ENCODE assay signal across 8 mouse cellular contexts in the genomic region with DNA sequence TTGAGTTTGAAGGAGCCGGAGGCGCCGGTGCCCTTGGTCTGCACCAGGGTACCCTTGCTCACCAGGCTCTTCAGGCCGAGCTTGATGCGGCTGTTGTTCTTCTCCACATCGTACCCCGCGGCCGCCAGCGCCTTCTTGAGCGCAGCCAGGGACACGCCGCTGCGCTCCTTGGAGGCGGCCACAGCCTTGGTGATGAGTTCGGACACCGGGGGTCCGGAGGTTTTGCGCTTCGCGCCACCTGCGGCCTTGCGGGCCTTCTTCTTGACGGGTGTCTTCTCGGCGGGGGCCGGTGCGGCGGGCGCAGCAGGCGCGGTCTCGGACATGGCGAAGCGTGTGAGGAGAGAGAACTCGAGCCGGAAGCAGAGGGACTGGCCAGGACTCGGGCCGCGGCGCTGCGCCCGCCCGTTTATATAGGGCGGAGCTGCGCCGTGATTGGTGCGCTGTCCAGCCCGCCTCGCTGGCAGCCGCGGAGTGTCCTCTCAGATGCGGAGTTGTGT. TPM values are rescaled to one million over a fixed set of nuclear protein-coding genes. Genes with fewer than 3 reads are reported as not detected.
A peak's percentile ranks its signal among the peaks of the same experiment; 100 is the strongest.
DNase-seq lines count a peak whose midpoint lies in the region; ATAC-seq and TF ChIP-seq lines count a peak whose summit lies in the region.
"Not testable (repeated sequence)": the region's sequence is repeated elsewhere in the genome, so short reads cannot be mapped to it uniquely, and the experiment has no call there.

A gene (minus strand): TSS at position 384 of the 497 bp plus-strand sequence.

- peak within 1 kb of the TSS; percentile 94 for H3K9ac ChIP-seq in kidney, embryonic 15.5 days

- DNase-seq in 416B (ENCODE audit: low read depth) = peak; percentile 94
- DNase-seq in heart, embryonic 10.5 days (ENCODE audit: low spot score) = peak; percentile 96
- peak; percentile 95 for DNase-seq in liver
- peak; percentile 96 to 100 for DNase-seq in spleen, postnatal 4 days (ENCODE audit: low spot score in 2 of 2)

- not testable (repeated sequence) for H3K27me3 ChIP-seq in heart, embryonic 10.5 days (ENCODE audit: insufficient read depth, poor library complexity, severe bottlenecking); kidney, embryonic 15.5 days

- TF ChIP-seq POLR2A in bone marrow macrophage, adult 2 months (IDR thresholded peaks at IDR 0.05; ENCODE audit: borderline replicate concordance, low read depth, low read length) = peak; percentile 84; the same call in 1 of the 2 replicates
- peak; percentile 96 for TF ChIP-seq POLR2A in embryonic fibroblast, embryonic 13.5 days (IDR thresholded peaks at IDR 0.05; ENCODE audit: low read depth, low read length)

- peak within 1 kb of the TSS; percentile 64 for H3K4me3 ChIP-seq in bone marrow macrophage, adult 2 months (ENCODE audit: insufficient read depth, low read length)
- peak within 1 kb of the TSS; percentile 75 for H3K4me3 ChIP-seq in embryonic fibroblast, embryonic 13.5 days (ENCODE audit: insufficient read depth, low read length)
- peak within 1 kb of the TSS; percentile 67 for H3K4me3 ChIP-seq in heart, embryonic 10.5 days
- peak within 1 kb of the TSS; percentile 73 for H3K4me3 ChIP-seq in kidney, embryonic 15.5 days (replicated peaks)

- peak within 1 kb of the TSS; percentile 90 for H3K27ac ChIP-seq in bone marrow macrophage, adult 2 months (ENCODE audit: insufficient read depth, low read depth, low read length)
- peak within 1 kb of the TSS; percentile 86 for H3K27ac ChIP-seq in embryonic fibroblast, embryonic 13.5 days (ENCODE audit: insufficient read depth, low read length)
- peak within 1 kb of the TSS; percentile 93 for H3K27ac ChIP-seq in heart, embryonic 10.5 days
- peak within 1 kb of the TSS; percentile 99 for H3K27ac ChIP-seq in kidney, embryonic 15.5 days

- H3K9me3 ChIP-seq in heart, embryonic 10.5 days; kidney, embryonic 15.5 days (replicated peaks): not testable (repeated sequence)

- TF ChIP-seq CTCF in bone marrow macrophage, adult 2 months (IDR thresholded peaks at IDR 0.05; ENCODE audit: low read depth, low read length); embryonic fibroblast, embryonic 13.5 days (IDR thresholded peaks at IDR 0.05; ENCODE audit: borderline replicate concordance, insufficient read depth, low read length): not testable (repeated sequence)

- peak within 1 kb of the TSS; percentile 84 for H3K4me2 ChIP-seq in kidney, embryonic 15.5 days

- H3K36me3 ChIP-seq in heart, embryonic 10.5 days; kidney, embryonic 15.5 days: not testable (repeated sequence)

- WGBS in heart, embryonic 10.5 days = under 1% methylated on average over 53 of the region's 53 CpGs
- under 1% methylated on average over 53 of the region's 53 CpGs for WGBS in kidney, embryonic 15.5 days

- H3K4me1 ChIP-seq in bone marrow macrophage, adult 2 months (ENCODE audit: control insufficient read depth, insufficient read depth, low read length) = peaks cover 13% of the 10 kb centered on the region
- H3K4me1 ChIP-seq in embryonic fibroblast, embryonic 13.5 days (ENCODE audit: control insufficient read depth, insufficient read depth, low read length); heart, embryonic 10.5 days: not testable (repeated sequence)
- peaks cover 17% of the 10 kb centered on the region for H3K4me1 ChIP-seq in kidney, embryonic 15.5 days

- peak; percentile 93 for ATAC-seq in kidney, embryonic 15.5 days (replicated peaks; ENCODE audit: low FRiP score)
- ATAC-seq in monocyte, adult 5-6 weeks (replicated peaks; ENCODE audit: insufficient number of reproducible peaks, low FRiP score, low TSS enrichment, poor library complexity, severe bottlenecking) = peak; percentile 73

RNA-seq across cellular contexts. Expression of the gene that starts here (rescaled TPM):
- polyA plus RNA-seq in bone marrow macrophage, adult 2 months (2012; ENCODE audit: insufficient read depth, insufficient read length, missing spikeins) = 2.6 TPM in 2 replicates
- 3.8 and 8.8 TPM in 2 replicates for polyA plus RNA-seq in embryonic fibroblast, embryonic 13.5 days (2011; ENCODE audit: insufficient read length, low read depth, missing spikeins)
- 9.5 and 11.1 TPM in 2 replicates for polyA plus RNA-seq in heart, embryonic 10.5 days (2016; fragmentation: Nextera tagmentation; extraction: Ambion mirVana)
- polyA plus RNA-seq in kidney, embryonic 15.5 days (2015; fragmentation: Nextera tagmentation; extraction: Ambion mirVana) = 19.7 and 21.1 TPM in 2 replicates
- total RNA-seq in monocyte, adult 5-6 weeks (2017) = 81.6 to 216 TPM (median 97.2 TPM) in 3 replicates

Comparison
In these comparisons a context has a peak if more than half of its experiments do, and no peak if none do; other contexts are left out.
1. Peak in every context shown above with its lines: DNase-seq, ATAC-seq, H3K4me3 ChIP-seq and H3K27ac ChIP-seq.